9 mouse cellular contexts compared by ENCODE assay signal in genomic region chr17:80833355-80834175, GRCm38 (mm10).
DNase-seq lines count a peak whose midpoint lies in the region; ATAC-seq and TF ChIP-seq lines count a peak whose summit lies in the region.
"Had no signal": no experiment of that assay in that cellular context is flagged by ENCODE, and none has a peak within 500 bp of the region (broad histone marks: within the 10 kb centered on the region; RNA-seq: fewer than 3 reads in every experiment).

No protein-coding gene starts in this region.

- no peaks in the 10 kb centered on the region for H3K4me1 ChIP-seq in heart, postnatal 0 days (ENCODE audit: control insufficient read depth, insufficient read depth)
- no peaks in the 10 kb centered on the region for H3K4me1 ChIP-seq in lung, embryonic 14.5 days (ENCODE audit: insufficient read depth)
- H3K4me1 ChIP-seq: hindbrain, embryonic 13.5 days had no signal

- ATAC-seq in heart, postnatal 0 days (ENCODE audit: insufficient read depth, low read depth), result peak; percentile 47; the same call in 1 of the 2 replicates
- ATAC-seq in hematopoietic stem cell, adult 5-6 weeks (replicated peaks in 1 of 2; ENCODE audit: insufficient read depth in 1 of 2, low FRiP score in 2 of 2, low TSS enrichment in 1 of 2, low read depth in 1 of 2, poor library complexity in 2 of 2, severe bottlenecking in 2 of 2), result peak; percentile 22 to 23; a peak in 1 of 4 replicates
- ATAC-seq in lung, embryonic 14.5 days (ENCODE audit: insufficient read depth), result peak; percentile 44

- H3K4me3 ChIP-seq in heart, postnatal 0 days (ENCODE audit: low read depth, low read length), result no peak overlapping the region
- no peak overlapping the region for H3K4me3 ChIP-seq in lung, embryonic 14.5 days (ENCODE audit: low read depth, low read length)
- H3K4me3 ChIP-seq: hindbrain, embryonic 13.5 days had no signal

- no peak overlapping the region for H3K27ac ChIP-seq in heart, postnatal 0 days (ENCODE audit: low read depth)
- H3K27ac ChIP-seq in lung, embryonic 14.5 days (ENCODE audit: low read depth), result peak overlapping the region; percentile 19; the same call in 1 of the 2 replicates
- H3K27ac ChIP-seq: hindbrain, embryonic 13.5 days had no signal

- TF ChIP-seq CTCF in heart, postnatal 0 days (IDR thresholded peaks at IDR 0.05; ENCODE audit: low read depth), result no peak; the same call in 1 of the 2 replicates
- TF ChIP-seq CTCF in lung, embryonic 14.5 days (IDR thresholded peaks at IDR 0.05; ENCODE audit: low read depth), result peak; percentile 13; the same call in 1 of the 2 replicates

- no peak overlapping the region for H3K9ac ChIP-seq in heart, postnatal 0 days (replicated peaks; ENCODE audit: low read depth, low read length)
- H3K9ac ChIP-seq in lung, embryonic 14.5 days, result no peak overlapping the region
- H3K9ac ChIP-seq: hindbrain, embryonic 13.5 days had no signal

- H3K4me2 ChIP-seq in heart, postnatal 0 days (ENCODE audit: low read depth, low read length), result no peak overlapping the region
- peak overlapping the region; percentile 35 for H3K4me2 ChIP-seq in lung, embryonic 14.5 days
- H3K4me2 ChIP-seq: hindbrain, embryonic 13.5 days had no signal

- no peaks in the 10 kb centered on the region for H3K36me3 ChIP-seq in heart, postnatal 0 days (replicated peaks; ENCODE audit: control insufficient read depth, insufficient read depth, low read length)
- H3K36me3 ChIP-seq in lung, embryonic 14.5 days (ENCODE audit: insufficient read depth), result no peaks in the 10 kb centered on the region
- H3K36me3 ChIP-seq: hindbrain, embryonic 13.5 days had no signal

- H3K9me3 ChIP-seq in heart, postnatal 0 days (replicated peaks; ENCODE audit: control insufficient read depth, low read length), result no peaks in the 10 kb centered on the region
- H3K9me3 ChIP-seq in lung, embryonic 14.5 days (ENCODE audit: low read depth, low read length), result no peaks in the 10 kb centered on the region
- H3K9me3 ChIP-seq: hindbrain, embryonic 13.5 days had no signal

- no peaks in the 10 kb centered on the region for H3K27me3 ChIP-seq in heart, postnatal 0 days (ENCODE audit: control insufficient read depth, insufficient read depth, low read length)
- H3K27me3 ChIP-seq in lung, embryonic 14.5 days (ENCODE audit: insufficient read depth, low read length), result no peaks in the 10 kb centered on the region
- H3K27me3 ChIP-seq: hindbrain, embryonic 13.5 days had no signal

- WGBS in heart, postnatal 0 days, result 27% methylated on average over 10 of the region's 10 CpGs
- 25% methylated on average over 10 of the region's 10 CpGs for WGBS in lung, embryonic 14.5 days

- peak; percentile 19 for DNase-seq in heart, postnatal 0 days (ENCODE audit: low spot score)
- DNase-seq in heart, adult 8-10 months (ENCODE audit: low spot score), result no peak
- DNase-seq in ES-CJ7 (ENCODE audit: low read depth, low spot score), result peak; percentile 29
- no peak for DNase-seq in lung, embryonic 14.5 days
- DNase-seq in cerebellum, adult 9-11 months, result no peak
- no peak for DNase-seq in layer of hippocampus, adult 9-10 months (ENCODE audit: low spot score)
- no peak for DNase-seq in right cerebral cortex, postnatal 4 days

- no peak for TF ChIP-seq EP300 in heart, postnatal 0 days (IDR thresholded peaks at IDR 0.05; ENCODE audit: low read depth)

Comparison
In these comparisons a context has a peak if more than half of its experiments do, and no peak if none do; other contexts are left out.
1. DNase-seq: peak in heart, postnatal 0 days (single experiment) and ES-CJ7 (single experiment); none in heart, adult 8-10 months (single experiment), lung, embryonic 14.5 days (single experiment), cerebellum, adult 9-11 months (single experiment), layer of hippocampus, adult 9-10 months (single experiment) and right cerebral cortex, postnatal 4 days (single experiment).
2. Peak in every context shown above with its lines, with median percentiles within 50 percentile points of each other: ATAC-seq.